Mouse (Mus musculus): ENCODE measurements around the gene Hhatl. TPM values are rescaled to one million over a fixed set of nuclear protein-coding genes. Genes with fewer than 3 reads are reported as not detected.

The Hhatl gene
- total and polyA plus RNA-seq, 3 experiments, result not detected

DNA sequence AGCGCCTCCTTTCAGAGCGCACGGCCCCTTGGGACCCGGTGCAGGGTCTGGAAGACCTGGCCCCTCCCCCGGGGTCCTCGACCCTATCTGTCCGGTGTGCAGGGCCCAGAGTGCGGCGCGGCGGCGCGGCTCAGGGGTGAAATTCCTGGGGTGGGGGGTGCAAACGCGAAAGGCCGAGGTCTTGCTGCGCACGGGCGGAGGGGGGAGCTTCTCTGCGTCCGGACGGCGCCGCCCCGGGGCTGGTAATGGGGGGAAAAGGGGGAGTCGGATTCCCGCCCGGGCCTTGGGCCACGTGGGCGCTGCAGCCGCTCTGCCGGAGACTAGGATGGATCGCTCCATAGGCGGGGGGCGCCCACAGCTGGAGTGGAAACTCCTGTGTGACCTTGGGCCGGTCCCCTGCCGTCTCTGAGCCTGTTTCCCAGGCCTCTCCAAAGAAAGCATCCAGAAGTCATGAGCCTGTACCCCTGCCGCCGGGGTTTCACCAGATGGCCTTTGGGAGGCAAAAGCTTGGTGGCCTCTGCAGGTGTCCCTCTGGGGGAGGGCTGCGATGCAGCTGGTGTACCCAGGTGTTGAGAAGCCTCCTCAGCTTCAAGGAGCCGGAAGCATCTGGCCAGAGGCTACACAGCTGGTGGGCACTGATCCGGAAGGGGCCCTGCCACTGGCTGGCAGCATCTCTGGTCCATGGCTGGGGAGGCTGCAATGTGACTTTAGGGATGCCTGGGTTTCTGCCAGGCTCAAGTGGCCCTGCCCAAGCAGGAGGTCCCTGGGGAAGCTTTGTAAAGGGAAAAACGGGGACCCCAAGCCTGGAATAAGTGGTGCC lies 31.8 kb downstream of the Hhatl start:
- H3K79me2 ChIP-seq (replicated peaks; ENCODE audit: control insufficient read depth, extremely low read depth, insufficient read depth, poor library complexity, severe bottlenecking), result no peaks in the 10 kb centered on the region
- H3K9ac ChIP-seq (ENCODE audit: insufficient read depth, low read depth), result no peak overlapping the region
- in situ Hi-C loops (cut with MboI; ENCODE audit: low pct_ligation_motif_present, low pct_unique_long_range_greater_than_20kb, low sequenced_read_pairs) (no loop called here), dilution Hi-C loops (cut with MboI; ENCODE audit: extremely low pct_ligation_motif_present, extremely low pct_unique_long_range_greater_than_20kb, low sequenced_read_pairs) (no loop called here)
- TF ChIP-seq MAX (IDR thresholded peaks at IDR 0.05; ENCODE audit: low read length) (no peak), MAFK (IDR thresholded peaks at IDR 0.05; ENCODE audit: insufficient replicate concordance, low read length) (no peak), TCF12 (IDR thresholded peaks at IDR 0.05; ENCODE audit: low read depth, low read length) (peak; percentile 80), E2F4 (IDR thresholded peaks at IDR 0.05; ENCODE audit: insufficient replicate concordance, low read depth, low read length) (no peak), IRF4 (IDR thresholded peaks at IDR 0.05; ENCODE audit: low read depth, low read length) (no peak), KAT2A (IDR thresholded peaks at IDR 0.05; ENCODE audit: insufficient replicate concordance, low read length) (no peak), CHD2 (IDR thresholded peaks at IDR 0.05; ENCODE audit: low read length) (no peak)
- no peak overlapping the region for H3K4me3 ChIP-seq (replicated peaks in 1 of 3; ENCODE audit: low read depth in 2 of 3, low read length in 2 of 3, poor library complexity in 1 of 3)
- H3K4me1 ChIP-seq (ENCODE audit: control insufficient read depth in 1 of 2, insufficient read depth in 2 of 2), result peaks cover 2 to 10% of the 10 kb centered on the region in 2 experiments; a peak in 2 of 4 replicates
- H3K4me2 ChIP-seq (ENCODE audit: insufficient read depth, low read depth, poor library complexity, severe bottlenecking), result no peak overlapping the region
- no peak for DNase-seq (ENCODE audit: extremely low read depth)
- H3K27me3 ChIP-seq (replicated peaks), result no peaks in the 10 kb centered on the region
- H3K9me3 ChIP-seq (replicated peaks; ENCODE audit: low read length), result peaks cover 27% of the 10 kb centered on the region
- H3K36me3 ChIP-seq (replicated peaks in 1 of 2; ENCODE audit: control insufficient read depth in 1 of 2, insufficient read depth in 1 of 2, low read length in 1 of 2), result peaks cover 36 to 66% of the 10 kb centered on the region in 2 experiments
- no peak overlapping the region for H3K27ac ChIP-seq (ENCODE audit: insufficient read depth, low read depth)

GRCm38 (mm10) chr9:121759091-121760081 lies 32.9 kb downstream of the Hhatl start, which contains the start of gene Zfp651:
Zfp651 (plus strand) TSS chr9:121759330.
- Histone ChIP-seq H3K27ac (ENCODE audit: insufficient read depth, low read depth) (no peak within 1 kb of the TSS), H3K79me2 (replicated peaks; ENCODE audit: control insufficient read depth, extremely low read depth, insufficient read depth, poor library complexity, severe bottlenecking) (no peaks in the 10 kb centered on the region), H3K27me3 (replicated peaks) (no peaks in the 10 kb centered on the region), H3K4me2 (ENCODE audit: insufficient read depth, low read depth, poor library complexity, severe bottlenecking) (no peak within 1 kb of the TSS), H3K9ac (ENCODE audit: insufficient read depth, low read depth) (no peak within 1 kb of the TSS), H3K9me3 (replicated peaks; ENCODE audit: low read length) (peaks cover 27% of the 10 kb centered on the region), H3K4me3 (replicated peaks in 1 of 3; ENCODE audit: low read depth in 2 of 3, low read length in 2 of 3, poor library complexity in 1 of 3) (no peak within 1 kb of the TSS), H3K36me3 (replicated peaks in 1 of 2; ENCODE audit: control insufficient read depth in 1 of 2, insufficient read depth in 1 of 2, low read length in 1 of 2) (peaks cover 45 to 69% of the 10 kb centered on the region in 2 experiments), H3K4me1 (ENCODE audit: control insufficient read depth in 1 of 2, insufficient read depth in 2 of 2) (peaks cover under 1 to 7% of the 10 kb centered on the region in 2 experiments; a peak in 2 of 4 replicates)
- DNase-seq (ENCODE audit: extremely low read depth), result no peak
- dilution Hi-C loops (cut with MboI; ENCODE audit: extremely low pct_ligation_motif_present, extremely low pct_unique_long_range_greater_than_20kb, low sequenced_read_pairs), result no loop called here
- in situ Hi-C loops (cut with MboI; ENCODE audit: low pct_ligation_motif_present, low pct_unique_long_range_greater_than_20kb, low sequenced_read_pairs), result no loop called here
- TF ChIP-seq EP300 (IDR thresholded peaks at IDR 0.05; ENCODE audit: low read length), result no peak
- TF ChIP-seq HCFC1 (IDR thresholded peaks at IDR 0.05; ENCODE audit: low read depth, low read length), result no peak
- no peak for TF ChIP-seq JUN (IDR thresholded peaks at IDR 0.05; ENCODE audit: insufficient read depth, low read depth, low read length)
- no peak for TF ChIP-seq MAX (IDR thresholded peaks at IDR 0.05; ENCODE audit: low read length)
- no peak for TF ChIP-seq TCF12 (IDR thresholded peaks at IDR 0.05; ENCODE audit: low read depth, low read length)
- no peak for TF ChIP-seq PAX5 (IDR thresholded peaks at IDR 0.05; ENCODE audit: low read length)
- TF ChIP-seq SMC3 (IDR thresholded peaks at IDR 0.05; ENCODE audit: low read depth, low read length), result no peak
